Mouse (Mus musculus) cerebellum, adult 18-20 months (tissue): ENCODE measurements at regions not wholly inside any gene's neighbourhood (a gene's known extent, or its start where the extent isn't known, plus 50 kb on each side); places are given as distances from the start of the nearest gene placed in this dataset.

Experiments
- DNase-seq, 2 experiments: peaks; one replicate each; pipeline ENCODE4 v3.0.0; 2021

GRCm38 (mm10) chr8:127662776-127663499, 599.2 kb downstream of the Pard3 start:
- DNase-seq, result no peak

- DNase-seq, result no peak
These were observed 602.9 kb downstream of the Pard3 start for GRCm38 (mm10) chr8:127666606-127667005.

- no peak for DNase-seq
These were observed 605.3 kb downstream of the Pard3 start for GRCm38 (mm10) chr8:127668991-127669390.

- DNase-seq, result no peak
These were observed 610.4 kb downstream of the Pard3 start for GRCm38 (mm10) chr8:127674063-127674462.

- no peak for DNase-seq
These were observed 611.7 kb downstream of the Pard3 start for GRCm38 (mm10) chr8:127675377-127675776.

- DNase-seq, result no peak
These were observed 616.5 kb downstream of the Pard3 start for GRCm38 (mm10) chr8:127680205-127680604.

- DNase-seq, result no peak
These were observed 620.5 kb downstream of the Pard3 start for GRCm38 (mm10) chr8:127684213-127684612.

GRCm38 (mm10) chr8:127690792-127691191, 627.1 kb downstream of the Pard3 start:
- no peak for DNase-seq

- DNase-seq, result no peak
These were observed 634.7 kb downstream of the Pard3 start for GRCm38 (mm10) chr8:127698404-127698803.

GRCm38 (mm10) chr8:127704406-127704805, 640.7 kb downstream of the Pard3 start:
- DNase-seq, result no peak

- DNase-seq, result peak; percentile 60 to 62
These were observed 642.5 kb downstream of the Pard3 start for GRCm38 (mm10) chr8:127706051-127706835.

- no peak for DNase-seq
These were observed 645.7 kb downstream of the Pard3 start for GRCm38 (mm10) chr8:127709439-127709838.

GRCm38 (mm10) chr8:127715097-127715496, 643.3 kb upstream of the Nrp1 start:
- DNase-seq, result no peak

- no peak for DNase-seq
These were observed 640.4 kb upstream of the Nrp1 start for GRCm38 (mm10) chr8:127717969-127718368.

GRCm38 (mm10) chr8:127719881-127720280, 638.5 kb upstream of the Nrp1 start:
- DNase-seq, result no peak

- DNase-seq, result no peak
These were observed 637.7 kb upstream of the Nrp1 start for GRCm38 (mm10) chr8:127720593-127721290.

GRCm38 (mm10) chr8:127721624-127722023, 636.8 kb upstream of the Nrp1 start:
- no peak for DNase-seq

- no peak for DNase-seq
These were observed 624.3 kb upstream of the Nrp1 start for GRCm38 (mm10) chr8:127734059-127734458.

- no peak for DNase-seq
These were observed 616.2 kb upstream of the Nrp1 start for GRCm38 (mm10) chr8:127742236-127742635.

- no peak for DNase-seq
These were observed 613.2 kb upstream of the Nrp1 start for GRCm38 (mm10) chr8:127745221-127745620.

- DNase-seq, result no peak
These were observed 611.9 kb upstream of the Nrp1 start for GRCm38 (mm10) chr8:127746456-127746855.

- DNase-seq, result no peak
These were observed 605.5 kb upstream of the Nrp1 start for GRCm38 (mm10) chr8:127752871-127753270.

GRCm38 (mm10) chr8:127753793-127754565, 604.4 kb upstream of the Nrp1 start:
- no peak for DNase-seq
